Mouse (Mus musculus): Measurements from ENCODE around the gene Neurl1a.
A peak's percentile ranks its signal among the peaks of the same experiment; 100 is the strongest.

Neurl1a gene

DNA sequence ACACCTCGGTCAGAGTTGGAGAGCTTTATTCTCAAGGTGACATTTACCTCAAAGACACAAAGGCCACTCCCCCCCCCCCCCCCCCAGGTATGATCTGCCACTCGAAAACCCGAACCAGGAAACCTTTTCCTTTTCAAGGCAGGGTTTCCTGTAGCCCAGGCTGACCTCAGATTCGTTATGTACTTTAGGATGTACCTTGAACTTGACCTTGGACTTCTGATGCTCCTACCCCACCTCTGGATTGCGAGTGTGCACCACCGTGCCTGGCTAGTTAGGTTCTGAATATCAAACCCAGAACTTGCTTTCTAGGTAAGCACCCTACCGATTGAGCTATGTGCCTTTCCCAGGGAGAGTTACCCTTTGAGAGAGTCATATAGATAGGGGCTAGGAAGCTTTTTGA, 69.7 kb downstream of the Neurl1a start:
- DNase-seq (ENCODE audit: low spot score) = no peak

DNA sequence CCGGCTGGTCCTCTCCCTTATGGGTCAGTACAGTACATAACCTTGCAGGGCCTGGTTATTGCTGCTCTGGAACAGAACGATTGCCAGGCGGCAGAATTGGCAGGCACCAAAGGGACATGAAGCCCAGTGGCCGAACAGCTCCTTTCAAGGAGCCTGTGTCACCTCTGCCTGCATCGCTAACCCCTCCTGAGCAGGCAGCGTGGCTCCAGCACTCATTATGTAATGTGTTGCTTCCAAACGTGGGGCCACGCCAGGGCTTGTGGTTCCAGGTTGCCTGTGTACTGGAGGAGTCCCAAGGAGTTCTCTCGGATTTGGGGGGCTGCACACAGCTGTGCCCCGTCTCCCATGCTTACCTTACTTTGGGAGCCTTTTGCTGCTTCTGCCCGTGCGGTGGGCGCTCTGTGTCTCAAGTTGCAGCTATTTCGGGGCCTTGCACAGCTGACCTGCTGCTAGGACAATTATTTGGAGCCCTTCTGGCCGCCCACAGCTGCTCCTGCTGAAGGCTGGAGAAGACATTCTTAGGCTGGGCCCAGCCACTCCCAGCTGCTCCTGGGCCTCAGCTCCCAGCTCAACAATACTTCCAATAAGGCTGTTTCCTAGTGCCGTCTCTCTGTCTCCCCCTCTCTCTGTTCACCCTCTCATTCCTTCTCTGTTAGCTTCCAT, 70.4 kb downstream of the Neurl1a start:
- DNase-seq (ENCODE audit: low spot score) = no peak

DNA sequence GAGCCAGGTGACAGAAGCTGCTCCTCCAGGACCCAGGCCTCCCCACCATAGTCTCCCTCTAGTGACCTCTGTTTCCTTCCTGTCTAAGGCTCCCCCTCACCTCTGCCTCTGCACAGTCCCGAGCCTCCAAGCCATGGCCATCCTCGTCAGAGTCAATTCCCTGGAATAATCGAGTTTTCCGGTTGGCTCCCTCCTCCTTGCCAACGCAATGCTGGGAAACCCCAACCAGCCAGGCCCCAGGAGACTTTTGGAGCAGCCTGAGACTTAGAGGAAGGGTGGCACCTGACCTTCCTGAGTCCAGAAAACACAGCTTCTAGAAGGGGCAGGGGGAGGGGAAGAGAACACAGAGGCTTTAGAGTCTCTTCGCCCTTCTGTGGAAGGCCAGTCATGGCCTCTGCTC, 72.3 kb downstream of the Neurl1a start:
- peak; percentile 73 for DNase-seq (ENCODE audit: low spot score)

DNA sequence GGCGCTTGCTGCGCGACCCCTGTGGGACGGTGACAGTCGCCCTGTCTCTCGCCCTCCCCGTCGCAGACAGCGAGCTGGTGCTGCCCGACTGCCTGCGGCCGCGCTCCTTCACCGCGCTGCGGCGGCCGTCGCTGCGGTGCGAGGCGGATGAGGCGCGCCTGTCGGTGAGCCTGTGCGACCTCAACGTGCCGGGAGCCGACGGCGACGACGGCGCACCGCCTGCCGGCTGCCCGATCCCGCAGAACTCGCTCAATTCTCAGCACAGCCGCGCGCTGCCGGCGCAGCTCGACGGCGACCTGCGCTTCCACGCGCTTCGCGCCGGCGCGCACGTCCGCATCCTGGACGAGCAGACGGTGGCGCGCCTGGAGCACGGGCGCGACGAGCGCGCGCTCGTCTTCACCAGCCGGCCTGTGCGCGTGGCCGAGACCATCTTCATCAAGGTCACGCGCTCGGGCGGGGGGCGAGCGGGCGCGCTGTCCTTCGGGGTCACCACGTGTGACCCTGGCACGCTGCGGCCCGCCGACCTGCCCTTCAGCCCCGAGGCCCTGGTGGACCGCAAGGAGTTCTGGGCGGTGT, 74.5 kb downstream of the Neurl1a start:
- DNase-seq (ENCODE audit: low spot score) = no peak

DNA sequence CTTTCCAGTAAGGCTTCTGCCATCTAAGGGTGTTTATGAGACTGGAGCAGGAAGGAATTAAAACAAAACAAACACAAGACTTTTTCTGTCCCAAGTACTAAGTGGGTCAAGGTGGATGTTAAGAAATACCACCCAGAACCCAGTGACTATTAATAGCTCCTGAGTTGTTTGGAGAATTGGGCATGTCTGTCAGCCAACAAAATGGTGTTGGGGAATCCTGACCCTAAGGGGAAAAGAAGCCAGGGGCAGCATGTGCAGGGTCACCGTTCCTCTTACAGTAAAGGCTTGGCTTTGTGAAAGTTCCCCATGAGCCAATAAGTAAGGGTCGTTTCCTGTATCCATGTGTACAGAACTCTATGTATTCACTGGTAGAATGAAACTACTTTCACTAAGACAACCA, 76.4 kb downstream of the Neurl1a start:
- DNase-seq (ENCODE audit: low spot score) = no peak

DNA sequence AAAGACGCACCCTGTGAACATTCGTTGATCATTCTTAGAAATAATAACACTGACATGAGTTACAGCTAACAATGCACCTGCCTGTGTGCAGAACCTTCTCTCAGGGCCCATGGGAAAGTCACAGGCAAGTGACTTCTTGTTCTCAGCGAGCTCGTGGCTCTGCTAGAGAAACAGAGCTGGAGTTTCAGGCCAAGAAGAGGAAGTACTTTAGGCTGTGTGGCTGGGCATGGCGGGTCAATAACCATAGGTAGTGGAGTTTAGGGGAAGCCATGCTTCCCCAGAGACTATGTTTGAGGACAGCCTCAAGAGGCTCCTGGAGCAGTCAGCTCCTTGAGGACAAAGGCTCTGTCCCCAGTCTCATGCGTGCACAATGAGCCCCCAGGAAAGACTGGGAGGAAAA, 77.3 kb downstream of the Neurl1a start:
- DNase-seq (ENCODE audit: low spot score) = no peak

DNA sequence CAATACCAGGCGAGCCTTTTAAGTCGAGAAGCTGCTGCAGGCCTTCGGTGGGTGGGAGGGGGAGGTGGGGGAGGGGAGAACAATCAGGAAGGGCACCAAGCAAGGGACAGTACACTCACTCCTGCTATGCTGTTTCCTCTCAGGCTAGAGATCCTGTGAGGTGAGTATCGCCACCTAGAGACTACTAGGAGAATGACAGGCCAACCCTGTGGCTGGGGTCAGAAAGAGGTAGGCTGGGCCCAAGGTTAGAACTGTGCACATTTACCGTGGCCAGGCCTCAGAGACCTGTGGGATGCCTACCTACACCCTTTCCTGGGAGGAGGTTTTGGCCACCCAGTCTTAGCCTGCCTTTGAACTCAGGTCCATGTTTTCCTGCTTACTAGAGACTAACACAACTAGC, 81.0 kb downstream of the Neurl1a start:
- peak; percentile 66 for DNase-seq (ENCODE audit: low spot score)

DNA sequence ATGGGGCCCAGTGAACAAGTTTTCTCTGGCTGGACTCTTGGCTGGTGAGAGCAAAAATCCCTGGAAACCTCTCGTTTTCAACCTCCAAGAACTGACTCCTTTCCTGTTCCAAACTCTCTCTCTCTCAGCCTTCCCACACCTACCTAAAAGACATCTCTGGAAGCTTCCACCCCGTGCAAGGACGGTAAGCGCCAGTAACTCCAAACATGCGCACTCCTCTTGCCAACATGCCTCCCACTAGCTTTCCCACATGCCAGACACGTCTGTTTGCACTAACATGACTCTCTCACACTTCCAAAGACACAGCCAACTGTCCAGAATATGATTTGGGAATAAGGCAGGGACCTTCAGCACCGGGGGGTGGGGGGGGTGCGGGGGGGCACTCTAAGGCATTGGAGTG, 82.6 kb downstream of the Neurl1a start:
- DNase-seq (ENCODE audit: low spot score) = no peak

DNA sequence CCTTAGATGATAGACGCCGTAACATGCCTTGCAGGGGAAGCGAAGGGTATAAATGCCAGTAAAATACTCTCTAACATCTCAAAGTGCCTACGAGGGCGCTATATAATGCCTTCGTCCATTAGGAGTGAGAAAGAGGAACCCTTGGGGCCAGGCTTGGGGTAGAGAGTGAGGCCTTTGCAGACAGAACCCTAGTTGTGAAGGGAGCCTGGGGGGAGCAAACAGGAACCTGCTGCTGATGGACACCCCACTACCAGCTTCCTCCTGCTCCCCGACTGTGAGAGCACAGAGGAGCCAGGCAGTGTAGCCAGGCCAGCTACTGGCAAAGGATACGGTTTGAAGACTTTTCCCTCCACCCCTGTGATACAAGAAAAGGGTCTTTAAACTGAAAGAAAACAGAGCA, 85.0 kb downstream of the Neurl1a start:
- no peak for DNase-seq (ENCODE audit: low spot score)

DNA sequence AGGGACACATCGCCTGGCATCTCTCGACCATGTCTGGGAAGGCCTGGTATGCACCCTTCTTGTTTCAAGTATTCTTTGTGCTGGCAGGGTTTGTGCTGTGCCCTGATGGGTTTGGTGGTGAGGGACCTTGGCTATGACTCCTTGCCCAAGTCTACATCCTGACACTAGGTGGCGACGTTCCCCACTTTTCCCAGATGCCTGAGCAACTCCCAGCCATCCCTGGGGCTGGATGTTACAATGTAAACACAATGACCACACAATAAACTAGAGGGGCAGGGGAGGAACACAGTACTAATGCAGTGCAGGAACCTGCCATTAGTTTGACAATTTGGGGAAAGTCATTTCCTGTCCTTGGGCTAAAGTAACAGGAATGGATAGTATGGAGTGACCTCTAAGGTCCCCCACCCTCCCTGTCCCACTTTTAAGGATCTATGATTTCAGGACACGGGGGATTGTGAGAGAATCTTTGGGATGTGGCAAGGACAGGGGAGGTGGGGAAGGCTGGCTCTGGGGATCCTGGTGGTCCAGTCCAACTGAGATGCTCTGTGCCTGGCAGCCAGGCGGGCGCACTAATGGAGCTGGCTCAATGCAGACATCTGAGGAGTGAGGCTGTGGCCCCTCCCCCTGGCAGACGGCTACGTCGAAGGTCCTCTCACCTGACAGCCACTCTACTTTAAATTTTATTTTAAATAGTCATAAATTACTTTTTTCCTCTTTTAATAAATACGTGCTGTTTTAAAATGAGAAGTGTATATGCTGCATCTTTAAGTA, 85.9 kb downstream of the Neurl1a start:
- DNase-seq (ENCODE audit: low spot score) = peak; percentile 84

DNA sequence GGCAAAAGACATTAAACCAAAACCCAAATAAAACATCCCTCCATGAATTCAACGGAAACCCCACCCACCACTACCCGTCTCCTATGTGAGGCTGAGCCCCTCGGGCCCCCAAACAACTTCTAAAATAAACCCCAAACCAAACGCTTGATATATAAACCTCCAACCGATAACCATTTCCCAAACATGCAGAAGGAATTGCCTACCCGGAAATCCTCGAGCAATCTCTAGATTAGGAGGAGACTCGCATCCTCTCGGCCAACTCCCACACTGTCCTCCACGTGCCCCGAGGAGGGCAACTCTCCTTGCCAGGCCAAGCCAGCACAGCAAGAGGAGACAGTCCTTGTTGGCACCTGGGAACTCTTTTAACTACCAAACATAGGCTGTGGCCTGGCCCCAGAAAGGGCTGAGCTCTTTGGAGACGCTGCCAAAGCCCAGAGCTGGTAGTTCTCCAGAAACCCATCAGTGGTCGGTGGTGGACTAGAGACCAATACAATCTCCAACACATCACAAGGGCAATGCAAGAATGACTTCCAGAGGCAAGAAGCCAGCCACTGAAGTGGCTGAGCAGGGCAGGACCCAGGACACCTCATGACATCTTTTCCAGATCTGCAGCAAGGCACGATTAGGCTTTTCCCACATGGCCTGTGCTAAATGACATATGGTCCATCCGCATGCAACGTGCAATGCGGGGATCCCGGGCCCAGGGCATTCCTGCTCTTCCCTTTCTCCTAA, 87.6 kb downstream of the Neurl1a start:
- no peak for DNase-seq (ENCODE audit: low spot score)

DNA sequence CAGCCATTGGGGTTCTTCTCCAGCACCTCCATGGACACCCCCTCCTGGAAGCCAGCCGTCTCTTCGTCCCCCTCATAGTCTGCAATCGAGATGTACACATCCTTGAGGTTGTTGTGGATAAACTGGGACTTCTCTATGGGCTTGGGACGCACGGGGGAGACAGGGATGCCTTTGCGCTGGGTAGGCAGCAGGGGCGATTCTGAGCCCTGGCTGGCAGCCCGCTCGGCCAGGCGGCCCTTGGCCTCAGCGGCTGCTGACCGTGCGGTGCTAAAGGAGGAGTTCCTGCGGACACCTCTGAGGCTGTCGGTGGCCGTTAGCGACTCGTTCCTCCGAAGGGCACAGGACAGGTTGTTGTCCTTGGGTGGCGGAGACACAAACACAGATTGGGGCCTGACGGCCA, 88.4 kb downstream of the Neurl1a start:
- DNase-seq (ENCODE audit: low spot score) = no peak

DNA sequence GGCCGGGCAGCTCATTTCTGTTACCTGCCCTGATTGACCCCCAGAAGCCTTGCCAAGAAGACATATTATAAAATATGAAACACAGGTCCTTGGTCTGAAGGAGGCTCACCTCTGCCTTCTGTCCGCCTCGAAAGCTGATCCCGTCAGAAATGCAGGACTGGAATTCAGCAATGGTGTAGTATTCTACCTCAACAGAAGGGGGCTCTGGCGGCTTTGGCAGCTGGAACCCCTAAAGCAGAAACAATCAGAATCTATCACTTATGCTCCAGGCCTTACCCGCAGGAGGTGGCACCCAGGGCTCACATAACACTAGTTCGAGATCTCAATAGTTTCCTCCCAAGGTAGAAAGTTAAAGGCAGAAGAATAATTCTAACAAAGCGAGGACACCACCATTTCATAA, 91.1 kb downstream of the Neurl1a start:
- peak; percentile 48 for DNase-seq (ENCODE audit: low spot score)

DNA sequence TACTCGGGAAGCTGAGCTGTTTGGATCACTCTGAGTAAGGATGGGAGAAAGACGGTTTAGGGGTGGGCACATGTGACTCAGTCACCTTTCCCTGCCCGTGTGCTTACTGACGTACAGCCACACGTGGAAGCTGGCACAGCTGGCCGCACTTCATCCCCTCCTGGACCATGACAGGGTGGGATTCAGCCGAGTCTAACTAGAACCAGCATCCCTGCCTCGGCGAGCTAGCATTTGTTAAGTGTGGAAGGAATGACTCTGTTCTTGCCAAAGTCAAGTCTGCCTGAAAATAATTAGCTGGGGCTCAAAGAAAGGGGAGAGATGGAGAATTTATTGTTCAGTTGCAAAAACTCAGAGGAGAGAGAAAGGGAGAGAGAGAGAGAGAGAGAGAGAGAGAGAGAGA, 91.9 kb downstream of the Neurl1a start:
- DNase-seq (ENCODE audit: low spot score) = no peak

DNA sequence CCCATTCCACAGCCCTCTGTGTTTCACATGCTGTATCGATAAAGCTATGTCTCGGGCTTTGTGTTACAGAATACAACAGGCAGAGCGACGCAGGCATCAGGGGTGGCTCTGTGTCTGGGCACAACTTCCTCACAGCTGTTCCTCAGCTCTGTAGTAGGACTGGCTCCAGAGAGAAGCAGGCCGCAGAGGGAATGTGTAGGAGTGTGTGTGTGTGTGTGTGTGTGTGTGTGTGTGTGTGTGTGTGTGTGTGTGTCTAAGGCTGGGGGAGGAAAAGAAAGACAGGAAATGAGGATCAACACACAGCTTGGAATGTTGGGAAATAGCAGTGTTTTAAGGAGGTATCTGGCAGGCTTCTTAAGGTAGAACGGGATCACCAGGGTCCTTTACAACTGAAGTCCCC, 98.1 kb downstream of the Neurl1a start:
- DNase-seq (ENCODE audit: low spot score) = no peak

DNA sequence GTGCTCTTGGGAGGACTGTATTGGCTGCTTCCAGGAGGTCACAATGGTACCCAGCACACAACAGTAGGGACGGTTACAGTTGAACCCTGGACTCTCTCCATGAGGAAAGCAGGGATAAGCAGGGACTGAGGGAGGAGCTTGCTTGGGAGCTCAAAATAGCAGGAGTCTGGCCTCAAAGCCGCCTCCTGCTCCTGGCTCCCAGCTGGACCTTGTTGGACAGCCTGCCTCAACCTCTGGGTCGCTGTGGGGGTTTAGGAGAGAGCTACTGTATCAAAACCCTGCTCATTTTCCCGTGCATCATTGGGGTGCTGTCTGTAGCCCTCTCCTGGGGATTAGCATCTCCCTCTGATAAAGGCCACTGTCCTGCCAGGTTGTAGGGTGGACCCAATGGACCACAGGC, 100.8 kb downstream of the Neurl1a start:
- DNase-seq (ENCODE audit: low spot score) = no peak

DNA sequence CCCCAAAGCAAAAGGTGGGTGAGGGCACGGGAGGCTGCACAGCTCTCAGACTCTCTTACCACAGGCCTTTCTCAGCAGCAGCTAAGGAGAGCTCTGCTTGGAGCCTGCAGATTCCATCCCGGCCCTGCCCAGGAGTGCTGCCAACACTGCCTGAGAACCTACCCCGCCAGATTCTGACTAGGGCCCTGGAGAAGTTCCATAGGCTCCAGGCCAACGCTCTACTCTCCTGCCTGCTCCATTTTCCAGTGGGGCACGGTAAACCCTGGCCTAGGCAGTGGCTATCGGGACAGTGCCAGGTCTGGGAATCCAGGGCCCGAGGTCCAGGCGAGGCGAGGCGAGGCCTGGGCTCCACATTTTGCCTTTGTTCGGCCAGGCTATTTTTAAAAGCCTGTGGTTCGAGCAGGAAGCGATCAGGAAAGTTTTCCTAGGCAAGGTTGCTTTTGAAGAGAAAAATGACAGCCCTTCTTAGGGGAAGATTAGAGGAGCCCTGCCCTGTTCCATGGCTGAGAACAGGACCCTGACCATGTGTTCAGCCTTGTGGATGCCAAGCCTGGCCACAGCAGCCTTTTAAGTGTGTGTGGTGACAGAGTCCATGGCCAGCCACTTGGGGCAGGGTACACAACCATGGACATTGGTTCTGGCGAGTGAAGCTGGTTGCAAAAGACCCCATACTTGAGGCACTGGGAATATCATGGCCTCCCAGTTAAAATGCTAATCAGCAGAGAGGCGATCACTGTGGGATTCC, 101.3 kb downstream of the Neurl1a start:
- peak; percentile 51 for DNase-seq (ENCODE audit: low spot score)

DNA sequence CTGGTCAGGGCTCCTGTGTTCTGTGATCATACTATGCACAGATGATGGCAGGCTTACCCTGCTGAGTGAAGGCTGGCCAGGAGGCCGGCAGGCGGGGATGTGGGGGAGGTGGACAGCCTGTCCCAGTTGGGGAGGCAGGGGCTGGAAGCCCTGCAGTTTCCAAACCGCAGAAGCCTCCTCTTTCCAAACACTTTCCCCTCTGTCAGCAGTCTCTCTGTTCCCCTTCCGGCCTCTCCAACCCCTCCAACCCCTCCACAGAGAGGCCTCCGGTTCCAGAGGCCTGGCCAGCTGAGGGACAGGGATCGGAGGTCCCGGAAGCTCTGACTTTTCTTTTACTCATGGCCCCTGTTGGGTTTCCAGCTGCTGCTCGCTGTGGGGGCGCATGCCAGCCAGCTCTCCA, 102.3 kb downstream of the Neurl1a start:
- no peak for DNase-seq (ENCODE audit: low spot score)

DNA sequence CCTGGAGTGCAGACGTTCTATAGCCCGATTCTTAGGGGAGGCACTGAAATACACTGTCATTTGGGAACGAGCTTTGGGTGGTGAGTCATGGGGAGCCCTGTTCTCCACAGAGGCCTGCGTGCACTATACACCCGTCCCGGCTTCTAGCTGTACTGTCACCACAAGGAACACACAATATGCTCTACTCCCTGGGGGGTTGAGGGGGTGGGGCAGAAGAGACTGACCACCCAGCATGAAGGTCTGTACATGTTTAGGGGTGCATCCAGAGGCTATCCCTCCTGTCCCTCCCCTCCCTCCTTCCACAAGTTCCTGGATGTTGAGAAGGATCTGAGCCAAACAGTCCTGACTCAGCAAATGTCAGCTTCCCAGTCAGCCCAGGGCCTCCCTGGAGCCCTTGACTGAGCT, 103.4 kb downstream of the Neurl1a start:
- DNase-seq (ENCODE audit: low spot score) = peak; percentile 41

DNA sequence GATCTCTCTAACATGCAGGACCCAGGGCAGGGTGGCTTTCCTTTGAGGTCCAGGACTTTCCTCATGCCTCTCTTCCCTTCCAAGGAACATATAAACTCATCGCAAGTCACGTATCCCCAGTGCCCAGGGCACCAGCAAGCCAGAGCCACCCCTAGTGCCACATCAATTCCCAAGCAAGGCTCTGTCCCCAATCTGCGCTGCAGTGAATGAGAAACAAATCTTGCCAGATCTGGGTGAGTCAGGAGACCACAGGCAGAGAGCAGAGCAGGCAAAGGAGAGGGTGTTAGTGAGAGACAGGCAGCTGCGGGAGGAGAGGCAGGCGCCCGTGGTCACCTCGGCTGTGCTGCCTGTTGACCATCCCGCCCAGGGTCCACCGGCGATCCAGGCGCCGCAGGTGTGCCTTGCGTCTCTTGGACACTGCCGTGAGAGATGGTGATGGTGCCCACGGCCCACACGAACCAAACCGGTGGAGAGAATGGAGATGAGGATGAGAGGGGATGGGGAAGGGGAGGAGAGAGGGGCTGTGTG, 104.1 kb downstream of the Neurl1a start:
- peak; percentile 47 for DNase-seq (ENCODE audit: low spot score)

DNA sequence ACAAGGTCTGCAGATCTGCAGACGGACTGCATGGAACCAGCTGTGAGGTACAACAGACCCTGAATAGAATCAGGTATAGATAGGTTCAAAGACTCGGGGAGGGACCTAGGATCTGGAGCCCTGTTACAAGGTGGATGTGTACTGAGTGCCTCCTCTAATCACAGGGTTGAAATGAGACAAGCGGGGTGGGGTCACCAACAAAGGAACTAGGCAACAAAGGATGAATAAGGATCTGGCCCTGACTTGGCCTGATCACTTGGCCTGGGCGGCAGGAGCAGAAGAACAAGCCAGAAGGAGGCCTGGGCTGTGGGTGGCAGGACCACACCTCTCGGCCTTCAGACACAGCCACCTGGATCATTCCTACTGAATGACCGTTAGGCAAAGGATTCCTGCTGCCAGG, 107.0 kb downstream of the Neurl1a start:
- no peak for DNase-seq (ENCODE audit: low spot score)

DNA sequence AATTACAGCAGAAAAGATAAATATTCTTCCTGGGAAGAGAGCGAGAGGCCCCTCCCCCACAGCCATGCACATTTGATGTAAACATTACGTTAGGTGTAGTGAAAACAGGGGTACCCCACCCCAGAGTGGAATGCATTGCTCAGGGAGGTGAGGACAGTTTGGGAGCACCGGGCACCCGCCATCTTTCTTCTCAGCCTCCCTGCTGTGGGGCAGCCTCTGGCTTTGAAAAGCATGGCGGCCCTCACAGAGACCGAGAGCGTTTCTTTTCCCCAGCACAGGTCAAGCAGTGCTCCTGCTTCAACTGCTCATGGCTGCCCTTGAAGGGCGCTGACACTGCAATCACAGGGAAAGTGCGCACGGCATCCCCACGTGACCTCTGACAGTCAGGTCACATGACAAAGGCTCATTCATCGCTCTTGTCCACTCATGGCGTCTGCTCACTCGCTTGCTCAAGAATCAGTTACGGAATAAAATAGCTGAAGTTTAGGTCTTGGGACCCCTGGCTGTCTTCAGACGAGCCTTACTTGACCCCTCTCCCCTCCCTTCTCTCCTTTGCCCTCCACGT, 108.3 kb downstream of the Neurl1a start:
- DNase-seq (ENCODE audit: low spot score) = no peak
